Mouse (Mus musculus): ENCODE results near the gene Prkce. TPM values are rescaled to one million over a fixed set of nuclear protein-coding genes. Genes with fewer than 3 reads are reported as not detected.

The Prkce gene
- polyA plus RNA-seq, 1 experiment from 2014 or later, result 12.2 TPM

- no peak overlapping the region for H3K4me3 ChIP-seq (ENCODE audit: control insufficient read depth in 1 of 2, insufficient read depth in 1 of 2, low read depth in 1 of 2, low read length in 2 of 2)
- no peaks in the 10 kb centered on the region for H3K9me3 ChIP-seq (ENCODE audit: control insufficient read depth, low read length)
- no peaks in the 10 kb centered on the region for H3K36me3 ChIP-seq (ENCODE audit: control insufficient read depth, insufficient read depth, low read length)
- 52% methylated on average over 7 of the region's 7 CpGs for WGBS
- no peaks in the 10 kb centered on the region for H3K27me3 ChIP-seq (ENCODE audit: control insufficient read depth, insufficient read depth, low read length)
- no peak overlapping the region for H3K4me2 ChIP-seq (ENCODE audit: low read length)
- peaks cover 19 to 25% of the 10 kb centered on the region in 2 experiments for H3K4me1 ChIP-seq (ENCODE audit: control insufficient read depth in 2 of 2, insufficient read depth in 2 of 2, low read length in 2 of 2)
- no peak for ATAC-seq (ENCODE audit: insufficient number of reproducible peaks, insufficient read depth, low FRiP score, low read depth)
- H3K9ac ChIP-seq (ENCODE audit: low read length), result no peak overlapping the region
- H3K27ac ChIP-seq (replicated peaks in 1 of 2; ENCODE audit: control insufficient read depth in 1 of 2, insufficient read depth in 1 of 2, low read depth in 2 of 2, low read length in 2 of 2), result no peak overlapping the region
These were observed 119.2 kb downstream of the Prkce start for GRCm38 (mm10) chr17:86286747-86287271.

- H3K27ac ChIP-seq (replicated peaks in 1 of 2; ENCODE audit: control insufficient read depth in 1 of 2, insufficient read depth in 1 of 2, low read depth in 2 of 2, low read length in 2 of 2), result no peak overlapping the region
- WGBS, result 78% methylated on average over 6 of the region's 6 CpGs
- H3K4me1 ChIP-seq (ENCODE audit: control insufficient read depth in 2 of 2, insufficient read depth in 2 of 2, low read length in 2 of 2), result peaks cover 5 to 16% of the 10 kb centered on the region in 2 experiments
- no peaks in the 10 kb centered on the region for H3K9me3 ChIP-seq (ENCODE audit: control insufficient read depth, low read length)
- no peak overlapping the region for H3K9ac ChIP-seq (ENCODE audit: low read length)
- no peak overlapping the region for H3K4me3 ChIP-seq (ENCODE audit: control insufficient read depth in 1 of 2, insufficient read depth in 1 of 2, low read depth in 1 of 2, low read length in 2 of 2)
- H3K27me3 ChIP-seq (ENCODE audit: control insufficient read depth, insufficient read depth, low read length), result no peaks in the 10 kb centered on the region
- H3K4me2 ChIP-seq (ENCODE audit: low read length), result peak overlapping the region; percentile 51; the same call in 1 of the 2 replicates
- ATAC-seq (ENCODE audit: insufficient number of reproducible peaks, insufficient read depth, low FRiP score, low read depth), result no peak
- no peaks in the 10 kb centered on the region for H3K36me3 ChIP-seq (ENCODE audit: control insufficient read depth, insufficient read depth, low read length)
These were observed 125.1 kb downstream of the Prkce start for GRCm38 (mm10) chr17:86292711-86293110.

- WGBS, result 42% methylated on average over 8 of the region's 10 CpGs
- Histone ChIP-seq H3K4me1 (ENCODE audit: control insufficient read depth in 2 of 2, insufficient read depth in 2 of 2, low read length in 2 of 2) (peaks cover 5 to 16% of the 10 kb centered on the region in 2 experiments), H3K4me2 (ENCODE audit: low read length) (peak overlapping the region; percentile 51), H3K36me3 (ENCODE audit: control insufficient read depth, insufficient read depth, low read length) (no peaks in the 10 kb centered on the region), H3K27me3 (ENCODE audit: control insufficient read depth, insufficient read depth, low read length) (no peaks in the 10 kb centered on the region), H3K4me3 (ENCODE audit: control insufficient read depth in 1 of 2, insufficient read depth in 1 of 2, low read depth in 1 of 2, low read length in 2 of 2) (peak overlapping the region in 1 of 2 experiments; percentile 11; a peak in 1 of 4 replicates), H3K9ac (ENCODE audit: low read length) (no peak overlapping the region), H3K9me3 (ENCODE audit: control insufficient read depth, low read length) (no peaks in the 10 kb centered on the region), H3K27ac (replicated peaks in 1 of 2; ENCODE audit: control insufficient read depth in 1 of 2, insufficient read depth in 1 of 2, low read depth in 2 of 2, low read length in 2 of 2) (no peak overlapping the region)
- peak; percentile 40 for ATAC-seq (ENCODE audit: insufficient number of reproducible peaks, insufficient read depth, low FRiP score, low read depth)
These were observed 125.7 kb downstream of the Prkce start for GRCm38 (mm10) chr17:86293247-86293744.

GRCm38 (mm10) chr17:86299576-86299975 is 132.0 kb downstream of the Prkce start:
- Histone ChIP-seq H3K27me3 (ENCODE audit: control insufficient read depth, insufficient read depth, low read length) (no peaks in the 10 kb centered on the region), H3K4me2 (ENCODE audit: low read length) (no peak overlapping the region), H3K4me1 (ENCODE audit: control insufficient read depth in 2 of 2, insufficient read depth in 2 of 2, low read length in 2 of 2) (peaks cover 38 to 44% of the 10 kb centered on the region in 2 experiments), H3K9ac (ENCODE audit: low read length) (no peak overlapping the region), H3K27ac (replicated peaks in 1 of 2; ENCODE audit: control insufficient read depth in 1 of 2, insufficient read depth in 1 of 2, low read depth in 2 of 2, low read length in 2 of 2) (no peak overlapping the region), H3K4me3 (ENCODE audit: control insufficient read depth in 1 of 2, insufficient read depth in 1 of 2, low read depth in 1 of 2, low read length in 2 of 2) (no peak overlapping the region), H3K9me3 (ENCODE audit: control insufficient read depth, low read length) (no peaks in the 10 kb centered on the region), H3K36me3 (ENCODE audit: control insufficient read depth, insufficient read depth, low read length) (no peaks in the 10 kb centered on the region)
- no peak for ATAC-seq (ENCODE audit: insufficient number of reproducible peaks, insufficient read depth, low FRiP score, low read depth)
- WGBS, result 75% methylated on average over 3 of the region's 3 CpGs

GRCm38 (mm10) chr17:86300774-86301595 is 133.4 kb downstream of the Prkce start:
- peak overlapping the region; percentile 64 to 97 for H3K27ac ChIP-seq (replicated peaks in 1 of 2; ENCODE audit: control insufficient read depth in 1 of 2, insufficient read depth in 1 of 2, low read depth in 2 of 2, low read length in 2 of 2)
- peak overlapping the region; percentile 14; the same call in 1 of the 2 replicates for H3K9ac ChIP-seq (ENCODE audit: low read length)
- peak overlapping the region; percentile 50 for H3K4me2 ChIP-seq (ENCODE audit: low read length)
- no peaks in the 10 kb centered on the region for H3K9me3 ChIP-seq (ENCODE audit: control insufficient read depth, low read length)
- H3K4me1 ChIP-seq (ENCODE audit: control insufficient read depth in 2 of 2, insufficient read depth in 2 of 2, low read length in 2 of 2), result peaks cover 42 to 52% of the 10 kb centered on the region in 2 experiments
- no peak for ATAC-seq (ENCODE audit: insufficient number of reproducible peaks, insufficient read depth, low FRiP score, low read depth)
- H3K4me3 ChIP-seq (ENCODE audit: control insufficient read depth in 1 of 2, insufficient read depth in 1 of 2, low read depth in 1 of 2, low read length in 2 of 2), result no peak overlapping the region
- H3K27me3 ChIP-seq (ENCODE audit: control insufficient read depth, insufficient read depth, low read length), result no peaks in the 10 kb centered on the region
- H3K36me3 ChIP-seq (ENCODE audit: control insufficient read depth, insufficient read depth, low read length), result no peaks in the 10 kb centered on the region
- 37% methylated on average over 22 of the region's 22 CpGs for WGBS

- Histone ChIP-seq H3K36me3 (ENCODE audit: control insufficient read depth, insufficient read depth, low read length) (no peaks in the 10 kb centered on the region), H3K4me2 (ENCODE audit: low read length) (peak overlapping the region; percentile 47), H3K4me3 (ENCODE audit: control insufficient read depth in 1 of 2, insufficient read depth in 1 of 2, low read depth in 1 of 2, low read length in 2 of 2) (no peak overlapping the region), H3K9me3 (ENCODE audit: control insufficient read depth, low read length) (no peaks in the 10 kb centered on the region), H3K4me1 (ENCODE audit: control insufficient read depth in 2 of 2, insufficient read depth in 2 of 2, low read length in 2 of 2) (peaks cover 51 to 56% of the 10 kb centered on the region in 2 experiments), H3K9ac (ENCODE audit: low read length) (peak overlapping the region; percentile 36), H3K27me3 (ENCODE audit: control insufficient read depth, insufficient read depth, low read length) (no peaks in the 10 kb centered on the region), H3K27ac (replicated peaks in 1 of 2; ENCODE audit: control insufficient read depth in 1 of 2, insufficient read depth in 1 of 2, low read depth in 2 of 2, low read length in 2 of 2) (peak overlapping the region; percentile 94 to 97)
- 0 out of 2 replicates have a peak, but pooled peaks have one; percentile 15 for ATAC-seq (ENCODE audit: insufficient number of reproducible peaks, insufficient read depth, low FRiP score, low read depth)
- 31% methylated on average over 11 of the region's 11 CpGs for WGBS
These were observed 134.7 kb downstream of the Prkce start for GRCm38 (mm10) chr17:86302266-86302665.

- H3K4me2 ChIP-seq (ENCODE audit: low read length), result peak overlapping the region; percentile 47
- H3K27ac ChIP-seq (replicated peaks in 1 of 2; ENCODE audit: control insufficient read depth in 1 of 2, insufficient read depth in 1 of 2, low read depth in 2 of 2, low read length in 2 of 2), result peak overlapping the region; percentile 94 to 97
- peak overlapping the region; percentile 27 for H3K9ac ChIP-seq (ENCODE audit: low read length)
- no peaks in the 10 kb centered on the region for H3K36me3 ChIP-seq (ENCODE audit: control insufficient read depth, insufficient read depth, low read length)
- peak; percentile 61 for ATAC-seq (ENCODE audit: insufficient number of reproducible peaks, insufficient read depth, low FRiP score, low read depth)
- H3K27me3 ChIP-seq (ENCODE audit: control insufficient read depth, insufficient read depth, low read length), result no peaks in the 10 kb centered on the region
- H3K9me3 ChIP-seq (ENCODE audit: control insufficient read depth, low read length), result no peaks in the 10 kb centered on the region
- H3K4me3 ChIP-seq (ENCODE audit: control insufficient read depth in 1 of 2, insufficient read depth in 1 of 2, low read depth in 1 of 2, low read length in 2 of 2), result no peak overlapping the region
- WGBS, result 3% methylated on average over 14 of the region's 14 CpGs
- peaks cover 51 to 56% of the 10 kb centered on the region in 2 experiments for H3K4me1 ChIP-seq (ENCODE audit: control insufficient read depth in 2 of 2, insufficient read depth in 2 of 2, low read length in 2 of 2)
These were observed 135.3 kb downstream of the Prkce start for GRCm38 (mm10) chr17:86302861-86303331.

All from heart, embryonic 14.5 days (tissue).